Mouse (Mus musculus) naive thymus-derived CD4-positive, alpha-beta T cell, adult 2 months (primary cell): ENCODE measurements around the gene Vps9d1.
A peak's percentile ranks its signal among the peaks of the same experiment; 100 is the strongest.
"Not testable (repeated sequence)": the region's sequence is repeated elsewhere in the genome, so short reads cannot be mapped to it uniquely, and the experiment has no call there.

Source experiments
- DNase-seq: peaks from one replicate; pipeline ENCODE4 v3.0.0-alpha.2; 2011; ENCODE audit warnings: low read depth

The Vps9d1 gene

GRCm38 (mm10) chr8:123254099-123254885 lies at the start of gene Vps9d1, which contains the start of gene Zfp276:
TSS of gene Vps9d1 (minus strand) at chr8:123254348.
TSS of gene Zfp276 (plus strand) at chr8:123254195.
- DNase-seq, result peak; percentile 87

DNA sequence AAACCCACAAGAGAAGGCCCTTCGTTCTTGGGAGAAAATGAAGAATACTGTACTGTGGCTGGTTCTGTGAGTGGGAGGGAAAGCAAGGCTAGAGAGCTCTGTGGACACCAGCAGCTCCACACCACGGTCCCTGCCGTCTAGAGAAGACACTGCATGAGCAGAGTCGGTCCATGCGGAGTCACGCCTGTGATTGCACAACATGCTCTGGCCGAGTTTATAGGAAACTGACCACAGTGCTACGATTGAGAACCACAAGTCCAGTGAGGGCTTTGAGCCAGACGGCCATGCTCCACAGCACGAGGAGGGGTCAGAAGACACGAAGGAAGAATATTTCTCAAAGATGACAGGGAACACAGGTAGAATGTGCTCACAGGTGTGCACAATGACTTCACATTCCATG lies 44.2 kb upstream of the Vps9d1 start:
- DNase-seq, result no peak

GRCm38 (mm10) chr8:123292785-123293184 lies 38.6 kb upstream of the Vps9d1 start:
- no peak for DNase-seq

GRCm38 (mm10) chr8:123292281-123292680 lies 38.1 kb upstream of the Vps9d1 start:
- no peak for DNase-seq

- no peak for DNase-seq
Measured at GRCm38 (mm10) chr8:123291716-123292115, 37.6 kb upstream of the Vps9d1 start.

DNA sequence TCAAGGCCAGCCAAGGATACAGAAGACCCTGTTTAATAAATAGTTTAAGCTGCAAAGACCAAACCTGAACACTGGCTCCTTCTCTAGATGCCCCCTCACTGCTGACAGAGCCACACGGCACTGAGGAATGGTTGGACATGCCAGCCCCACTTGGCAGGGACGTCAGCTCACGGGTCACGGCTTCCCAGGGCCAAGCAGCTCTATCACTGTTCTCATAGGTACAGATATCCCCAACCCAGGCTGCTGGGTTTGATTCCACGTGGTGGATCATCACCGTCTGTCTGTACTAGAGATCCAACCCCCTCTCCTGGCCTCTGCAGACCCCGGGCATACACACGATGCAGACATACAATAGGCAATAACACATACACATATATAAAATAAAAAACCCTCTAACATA lies 36.5 kb upstream of the Vps9d1 start:
- no peak for DNase-seq

DNA sequence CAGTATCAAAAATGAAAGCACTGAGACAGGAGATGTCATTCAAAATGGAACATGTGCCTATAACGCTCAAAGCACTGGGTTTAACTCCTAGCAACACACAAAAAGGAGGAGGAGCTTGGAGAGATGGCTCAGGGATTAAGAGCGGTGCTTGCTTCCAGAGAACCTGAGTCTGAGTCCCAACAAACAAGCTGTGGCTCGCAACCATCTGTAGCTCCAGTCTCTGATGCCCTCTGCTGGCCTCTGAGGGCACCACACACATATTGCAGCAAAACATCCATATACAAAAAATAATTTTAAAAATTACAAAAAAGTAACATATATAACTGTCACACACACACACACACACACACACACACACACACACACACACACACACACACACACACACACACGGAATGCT lies 36.0 kb upstream of the Vps9d1 start:
- DNase-seq, result peak; percentile 10

DNA sequence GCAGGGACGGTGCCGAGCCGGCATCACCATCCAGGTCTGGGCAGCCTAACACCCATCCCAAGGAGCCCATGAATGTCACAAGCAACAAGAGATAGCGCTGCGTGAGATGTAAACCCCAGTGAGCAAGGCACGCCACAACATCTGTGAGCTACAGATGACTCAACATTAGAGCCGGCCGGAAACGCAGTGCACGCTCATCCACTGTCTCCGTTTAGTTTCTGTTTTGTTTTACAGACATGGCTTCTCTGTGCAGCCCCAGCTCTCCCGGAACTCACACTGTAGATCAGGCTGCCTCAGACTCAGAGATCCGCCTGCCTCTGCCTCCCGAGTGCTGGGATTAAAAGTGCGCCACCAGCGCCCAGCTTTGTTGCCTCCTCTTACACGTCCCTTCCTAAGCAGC lies 33.2 kb upstream of the Vps9d1 start:
- DNase-seq, result no peak

DNA sequence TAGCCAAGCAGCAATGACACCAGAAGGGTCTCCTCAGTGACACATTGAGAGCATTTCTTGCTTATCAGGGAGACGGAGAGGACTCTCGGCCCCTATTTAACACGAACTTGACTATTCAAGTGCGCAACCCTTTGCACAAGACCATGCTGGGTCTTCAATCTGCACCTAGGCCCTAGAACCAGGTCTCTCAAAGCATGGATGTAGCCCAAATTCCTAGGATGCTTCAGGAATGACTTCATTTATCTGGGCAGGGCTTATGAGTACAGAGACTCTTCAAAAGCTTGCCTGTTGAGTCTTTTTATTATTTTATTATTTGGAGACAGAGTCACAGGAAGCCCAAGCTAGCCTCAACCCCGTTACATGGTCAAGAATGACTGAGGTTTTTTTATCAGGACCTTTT lies 30.3 kb upstream of the Vps9d1 start:
- DNase-seq, result no peak

DNA sequence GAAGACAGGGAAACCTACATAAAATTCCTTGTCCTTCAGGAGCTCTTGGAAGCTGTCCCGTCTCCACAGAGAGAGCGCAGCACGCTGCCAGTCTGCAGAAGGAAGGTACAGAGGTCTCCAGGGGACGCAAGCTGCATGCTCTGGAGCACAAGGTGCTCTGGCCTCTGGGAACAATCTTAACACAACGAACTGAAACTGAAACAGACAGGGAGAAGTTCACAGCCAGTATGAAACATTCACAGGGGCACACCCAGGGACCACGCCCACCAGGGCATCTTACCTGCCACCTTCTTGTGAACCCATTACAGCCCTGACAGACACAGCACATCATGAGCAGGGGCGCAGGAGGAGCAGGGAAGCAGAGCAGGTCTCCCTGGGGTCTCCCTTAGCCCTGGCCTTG lies 29.8 kb upstream of the Vps9d1 start:
- DNase-seq, result no peak

DNA sequence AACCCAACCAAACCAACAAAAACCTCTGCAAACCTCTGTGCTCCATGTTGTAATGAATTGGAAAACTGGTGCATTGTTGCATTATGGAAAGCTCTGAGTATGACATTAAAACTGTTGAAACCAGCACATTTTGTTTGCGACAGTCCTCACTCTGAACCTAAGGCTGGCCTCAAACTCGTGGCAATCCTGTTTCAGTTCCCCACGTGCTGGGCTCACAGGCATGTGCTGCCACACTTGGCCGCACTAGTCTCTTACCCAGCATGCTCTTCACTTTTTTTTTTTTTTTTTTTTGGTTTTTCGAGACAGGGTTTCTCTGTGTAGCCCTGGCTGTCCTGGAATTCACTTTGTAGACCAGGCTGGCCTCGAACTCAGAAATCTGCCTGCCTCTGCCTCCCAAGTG lies 28.8 kb upstream of the Vps9d1 start:
- not testable (repeated sequence) for DNase-seq

DNA sequence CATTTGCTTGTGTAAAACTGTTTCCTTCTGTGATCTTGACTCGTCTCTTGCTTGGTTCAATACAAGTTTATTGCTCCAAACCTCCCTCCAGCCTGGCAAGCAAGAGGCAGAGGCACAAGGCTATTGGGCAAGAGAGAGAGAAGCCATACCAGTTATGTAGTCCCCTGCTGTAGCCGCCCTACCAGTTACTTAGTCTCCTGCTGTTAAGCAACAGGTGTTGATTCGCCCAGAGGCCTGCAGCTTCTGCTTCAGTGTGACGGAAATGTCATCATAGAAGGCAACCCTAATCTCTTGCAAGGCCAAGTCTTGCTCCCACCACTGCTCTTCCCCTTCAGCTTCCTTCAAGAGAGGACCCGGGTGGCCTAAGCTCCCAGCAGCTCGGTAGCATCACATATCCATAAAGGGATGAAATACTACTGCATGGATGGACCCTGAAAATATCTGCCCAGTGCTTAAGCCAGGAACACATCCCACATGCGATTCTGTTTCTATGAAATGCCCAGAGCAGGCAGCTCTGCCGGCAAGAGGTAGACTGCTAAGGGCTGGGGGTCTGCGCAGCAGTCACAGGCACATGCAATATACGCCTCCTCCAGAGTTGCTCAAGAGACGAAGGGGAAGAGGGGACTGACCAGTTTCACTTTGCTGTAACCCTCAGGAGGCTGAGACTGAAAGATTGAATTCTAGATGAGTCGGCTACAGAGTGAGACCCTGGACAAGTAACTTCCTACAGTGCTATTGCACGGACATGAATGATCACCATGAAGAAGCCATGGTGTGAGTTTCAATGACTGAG lies 26.4 kb upstream of the Vps9d1 start:
- DNase-seq, result no peak

DNA sequence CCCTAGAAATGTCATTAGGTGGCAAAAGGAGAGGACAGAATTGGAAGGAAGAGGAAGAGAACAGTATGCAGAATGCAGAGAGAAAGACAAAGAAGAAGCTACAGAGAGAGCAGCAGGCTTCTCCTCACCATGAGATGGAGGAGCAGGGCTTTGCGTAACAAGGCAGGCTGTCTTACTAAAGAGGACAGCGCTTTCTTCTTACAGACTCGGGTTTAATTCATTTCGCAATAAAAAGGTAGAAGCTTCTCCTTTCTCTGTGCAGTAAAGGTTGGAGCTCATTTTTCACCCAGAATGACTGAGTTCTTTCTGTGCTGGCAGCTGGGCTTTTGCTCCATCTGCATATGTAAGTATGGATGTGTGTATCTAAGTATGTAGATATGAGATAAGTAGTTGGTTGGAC lies 25.7 kb upstream of the Vps9d1 start:
- DNase-seq, result no peak

- no peak for DNase-seq
Measured at GRCm38 (mm10) chr8:123278445-123278844, 24.3 kb upstream of the Vps9d1 start.

DNA sequence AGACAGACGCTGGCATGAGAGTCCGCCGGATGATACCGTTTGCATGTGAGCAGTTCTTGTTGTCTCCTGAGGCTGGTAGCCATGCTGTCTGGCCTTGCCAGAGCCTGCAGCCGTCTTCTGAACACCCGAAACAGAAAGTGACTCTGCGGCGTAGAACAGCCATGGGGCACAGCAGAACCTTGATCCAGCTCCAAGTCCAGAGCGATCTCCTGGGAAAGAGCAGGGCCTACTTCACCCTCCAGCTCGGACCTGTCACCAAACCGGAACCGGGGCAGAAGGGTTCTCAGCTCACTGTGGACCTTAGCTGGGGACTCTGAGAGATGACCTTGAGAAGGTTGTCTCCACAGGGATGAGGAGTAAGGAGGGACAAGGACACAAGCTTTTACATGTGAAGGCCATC lies 20.9 kb upstream of the Vps9d1 start:
- DNase-seq, result no peak

GRCm38 (mm10) chr8:123274447-123274846 lies 20.3 kb upstream of the Vps9d1 start:
- DNase-seq, result no peak

DNA sequence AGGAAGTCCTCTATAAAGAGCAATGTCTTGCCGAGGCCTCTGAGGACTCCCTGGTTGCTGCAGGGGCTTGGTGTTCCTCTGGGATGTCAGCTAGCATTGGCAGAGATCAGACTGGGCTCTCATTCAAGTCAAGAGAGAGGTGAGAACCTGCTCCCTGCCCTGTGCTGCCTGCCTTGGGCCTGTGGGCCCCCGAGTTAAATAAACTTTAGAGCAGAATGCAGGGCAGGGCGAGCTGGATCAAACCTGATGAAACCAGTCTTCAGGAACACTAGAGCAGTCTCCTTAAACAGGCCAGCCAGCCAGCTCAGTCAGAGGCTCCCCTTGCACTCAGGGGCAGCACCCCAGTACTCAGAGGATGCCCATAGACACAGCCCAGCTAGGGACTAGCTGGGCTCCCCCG lies 17.8 kb upstream of the Vps9d1 start:
- DNase-seq, result no peak

DNA sequence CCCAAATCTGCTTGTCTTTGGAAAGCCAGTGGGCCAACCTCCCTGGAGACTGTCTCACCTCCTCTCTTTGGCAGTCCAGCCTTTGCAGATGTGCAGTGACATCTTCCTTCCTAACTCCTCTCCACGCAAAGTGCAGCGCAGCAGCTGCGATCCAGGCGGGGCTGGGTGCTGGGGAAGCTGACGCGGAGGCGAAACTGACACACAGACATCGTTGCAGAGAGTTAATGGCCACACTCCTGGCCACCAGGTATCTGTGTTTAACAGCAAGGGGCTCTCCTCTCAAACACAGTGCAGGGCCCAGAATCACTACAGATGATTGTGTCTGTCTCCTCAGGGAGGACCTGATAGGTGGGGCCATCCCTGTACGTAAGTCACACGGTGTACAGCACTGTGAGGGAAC lies 17.0 kb upstream of the Vps9d1 start:
- DNase-seq, result no peak

GRCm38 (mm10) chr8:123267926-123268656 lies 13.9 kb upstream of the Vps9d1 start:
- DNase-seq, result no peak

DNA sequence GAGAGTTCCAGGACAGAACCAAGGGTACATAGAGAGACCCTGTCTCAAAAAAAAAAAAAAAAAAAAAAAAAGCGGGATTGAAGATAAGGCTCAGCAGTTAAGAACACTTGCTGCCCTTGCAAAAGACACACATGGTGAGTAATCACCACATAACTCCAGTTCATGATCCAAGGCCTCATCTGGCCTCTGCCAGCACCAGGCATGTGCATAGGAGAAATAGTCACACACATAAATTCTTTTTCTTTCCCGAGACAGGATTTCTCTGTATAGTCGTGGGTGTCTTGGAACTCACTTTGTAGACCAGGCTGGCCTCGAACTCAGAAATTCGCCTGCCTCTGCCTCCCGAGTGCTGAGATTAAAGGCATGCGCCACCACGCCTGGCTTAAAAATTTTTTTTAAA lies 3.4 kb upstream of the Vps9d1 start:
- not testable (repeated sequence) for DNase-seq

GRCm38 (mm10) chr8:123257114-123257513 lies 3.0 kb upstream of the Vps9d1 start:
- DNase-seq, result no peak

- DNase-seq, result no peak
Measured at GRCm38 (mm10) chr8:123255170-123255569, 1.0 kb upstream of the Vps9d1 start.
